Mouse (Mus musculus) stomach, postnatal 0 days (tissue): Measurements from ENCODE around the gene Tmx1. TPM values are rescaled to one million over a fixed set of nuclear protein-coding genes. Genes with fewer than 3 reads are reported as not detected.

Experiments used
- ATAC-seq: fragments of 200-750 bp; cut with Nextera tagmentation; 2 replicates; pipeline ENCODE4 v1.8.0; 2017; ENCODE audit not compliant: low FRiP score, low TSS enrichment
- DNase-seq: peaks from one replicate; pipeline ENCODE4 v3.0.0-alpha.2; 2016; ENCODE audit warnings: low spot score
- H3K27ac ChIP-seq: fragments of 300-500 bp; sonication (generic); replicated peaks from 2 replicates; pipeline ENCODE4 v1.5.1; 2014; ENCODE audit warnings: mild to moderate bottlenecking, control low read depth
- H3K27me3 ChIP-seq: fragments of 300-500 bp; sonication (generic); 2 replicates; pipeline ENCODE4 v1.6.1; 2014; ENCODE audit warnings: low read length; ENCODE audit not compliant: control insufficient read depth, insufficient read depth
- H3K36me3 ChIP-seq: fragments of 300-500 bp; sonication (generic); 2 replicates; pipeline ENCODE4 v1.6.1; 2014; ENCODE audit warnings: low read length, mixed read lengths; ENCODE audit not compliant: control insufficient read depth, insufficient read depth
- H3K4me1 ChIP-seq: fragments of 300-500 bp; sonication (generic); replicated peaks from 2 replicates; pipeline ENCODE4 v1.6.1; 2014; ENCODE audit warnings: antibody characterized with exemption; ENCODE audit not compliant: control insufficient read depth, insufficient read depth
- H3K4me2 ChIP-seq: fragments of 300-500 bp; sonication (generic); replicated peaks from 2 replicates; pipeline ENCODE4 v1.6.1; 2014; ENCODE audit warnings: low read depth, mild to moderate bottlenecking, control low read depth, moderate library complexity
- H3K4me3 ChIP-seq: fragments of 300-500 bp; sonication (generic); 2 replicates; pipeline ENCODE4 v1.5.1; 2014; ENCODE audit warnings: low read depth, low read length, control low read depth
- H3K9ac ChIP-seq: fragments of 300-500 bp; sonication (generic); 2 replicates; pipeline ENCODE4 v1.6.1; 2014; ENCODE audit warnings: mild to moderate bottlenecking, low read length, control low read depth, mixed read lengths
- H3K9me3 ChIP-seq: fragments of 300-500 bp; sonication (generic); 2 replicates; pipeline ENCODE4 v1.6.1; 2016; ENCODE audit warnings: low read length; ENCODE audit not compliant: control insufficient read depth
- CTCF ChIP-seq: IDR thresholded peaks from 2 replicates; pipeline ENCODE4 v1.5.1; 2016; ENCODE audit warnings: antibody characterized with exemption, low read depth, mild to moderate bottlenecking, moderate library complexity
- EP300 ChIP-seq: optimal IDR thresholded peaks from 2 replicates; pipeline ENCODE3; 2016; ENCODE audit warnings: antibody characterized with exemption
- WGBS: fragments of 180-500 bp; shearing (Covaris S2); extraction: QIAGEN DNeasy Blood & Tissue Kit; methylation state at CpG from one replicate; pipeline ENCODE4 v1.1.7; 2014; 5-methylcytosine and 5-hydroxymethylcytosine counted together
- polyA plus RNA-seq: library from polyadenylated mRNA; unstranded; fragments of >200 nt; fragmentation: Nextera tagmentation; extraction: Ambion mirVana; gene quantifications from 2 replicates; pipeline ENCODE4 v1.2.1, GENCODE M21; 2015

Gene Tmx1
- polyA plus RNA-seq, 1 experiment from 2014 or later = 67.0 TPM

- 66% methylated on average over 9 of the region's 9 CpGs for WGBS
- H3K9me3 ChIP-seq = no peaks in the 10 kb centered on the region
- no peaks in the 10 kb centered on the region for H3K36me3 ChIP-seq
- no peaks in the 10 kb centered on the region for H3K4me1 ChIP-seq
- H3K4me3 ChIP-seq = no peak overlapping the region
- TF ChIP-seq EP300 (no peak), CTCF (no peak)
- H3K27me3 ChIP-seq = no peaks in the 10 kb centered on the region
- H3K9ac ChIP-seq = no peak overlapping the region
- no peak for ATAC-seq
- H3K27ac ChIP-seq = no peak overlapping the region
- no peak for DNase-seq
- no peak overlapping the region for H3K4me2 ChIP-seq
Measured at GRCm38 (mm10) chr12:70422322-70423118, 30.4 kb upstream of the Tmx1 start.

GRCm38 (mm10) chr12:70427885-70428284 is 25.0 kb upstream of the Tmx1 start:
- H3K9ac ChIP-seq = no peak overlapping the region
- no peak overlapping the region for H3K4me3 ChIP-seq
- no peak for ATAC-seq
- H3K27ac ChIP-seq = no peak overlapping the region
- H3K4me1 ChIP-seq = no peaks in the 10 kb centered on the region
- 75% methylated on average over 3 of the region's 3 CpGs for WGBS
- no peaks in the 10 kb centered on the region for H3K27me3 ChIP-seq
- no peak overlapping the region for H3K4me2 ChIP-seq
- no peaks in the 10 kb centered on the region for H3K36me3 ChIP-seq
- DNase-seq = no peak
- TF ChIP-seq EP300 (no peak), CTCF (no peak)
- H3K9me3 ChIP-seq = no peaks in the 10 kb centered on the region

GRCm38 (mm10) chr12:70429637-70430036 is 23.3 kb upstream of the Tmx1 start:
- Histone ChIP-seq H3K4me3 (no peak overlapping the region), H3K27me3 (no peaks in the 10 kb centered on the region), H3K36me3 (no peaks in the 10 kb centered on the region), H3K4me1 (no peaks in the 10 kb centered on the region), H3K9me3 (no peaks in the 10 kb centered on the region), H3K27ac (no peak overlapping the region), H3K9ac (no peak overlapping the region), H3K4me2 (no peak overlapping the region)
- 76% methylated on average over 4 of the region's 4 CpGs for WGBS
- no peak for TF ChIP-seq CTCF
- TF ChIP-seq EP300 = no peak
- no peak for DNase-seq
- no peak for ATAC-seq

- 29% methylated on average over 8 of the region's 8 CpGs for WGBS
- TF ChIP-seq EP300 (no peak), CTCF (peak; percentile 90)
- Histone ChIP-seq H3K4me1 (no peaks in the 10 kb centered on the region), H3K9me3 (no peaks in the 10 kb centered on the region), H3K9ac (no peak overlapping the region), H3K4me2 (no peak overlapping the region), H3K27me3 (no peaks in the 10 kb centered on the region), H3K4me3 (no peak overlapping the region), H3K27ac (no peak overlapping the region), H3K36me3 (no peaks in the 10 kb centered on the region)
- ATAC-seq = no peak
- DNase-seq = peak; percentile 36
Measured at GRCm38 (mm10) chr12:70430307-70430950, 22.5 kb upstream of the Tmx1 start.

GRCm38 (mm10) chr12:70431428-70431827 is 21.5 kb upstream of the Tmx1 start:
- H3K27me3 ChIP-seq = no peaks in the 10 kb centered on the region
- 53% methylated on average over 5 of the region's 5 CpGs for WGBS

GRCm38 (mm10) chr12:70449961-70450360 is 2.9 kb upstream of the Tmx1 start:
- Histone ChIP-seq H3K9ac (no peak overlapping the region), H3K4me2 (no peak overlapping the region), H3K36me3 (no peaks in the 10 kb centered on the region), H3K27ac (no peak overlapping the region), H3K27me3 (no peaks in the 10 kb centered on the region), H3K4me1 (no peaks in the 10 kb centered on the region), H3K4me3 (no peak overlapping the region), H3K9me3 (no peaks in the 10 kb centered on the region)
- ATAC-seq (no peak), DNase-seq (no peak)
- TF ChIP-seq CTCF = no peak
- no peak for TF ChIP-seq EP300

More at GRCm38 (mm10) chr12:70431428-70431827, 21.5 kb upstream of the Tmx1 start:
- Histone ChIP-seq H3K27ac (no peak overlapping the region), H3K4me3 (no peak overlapping the region), H3K9ac (no peak overlapping the region), H3K4me2 (no peak overlapping the region), H3K9me3 (no peaks in the 10 kb centered on the region), H3K4me1 (no peaks in the 10 kb centered on the region), H3K36me3 (no peaks in the 10 kb centered on the region)
- TF ChIP-seq EP300 (no peak), CTCF (no peak)
- DNase-seq = no peak
- ATAC-seq = no peak
